Mouse (Mus musculus): ENCODE data around the gene Lep. TPM values are rescaled to one million over a fixed set of nuclear protein-coding genes. Genes with fewer than 3 reads are reported as not detected.

The Lep gene
- total RNA-seq, 1 experiment: not detected

DNA sequence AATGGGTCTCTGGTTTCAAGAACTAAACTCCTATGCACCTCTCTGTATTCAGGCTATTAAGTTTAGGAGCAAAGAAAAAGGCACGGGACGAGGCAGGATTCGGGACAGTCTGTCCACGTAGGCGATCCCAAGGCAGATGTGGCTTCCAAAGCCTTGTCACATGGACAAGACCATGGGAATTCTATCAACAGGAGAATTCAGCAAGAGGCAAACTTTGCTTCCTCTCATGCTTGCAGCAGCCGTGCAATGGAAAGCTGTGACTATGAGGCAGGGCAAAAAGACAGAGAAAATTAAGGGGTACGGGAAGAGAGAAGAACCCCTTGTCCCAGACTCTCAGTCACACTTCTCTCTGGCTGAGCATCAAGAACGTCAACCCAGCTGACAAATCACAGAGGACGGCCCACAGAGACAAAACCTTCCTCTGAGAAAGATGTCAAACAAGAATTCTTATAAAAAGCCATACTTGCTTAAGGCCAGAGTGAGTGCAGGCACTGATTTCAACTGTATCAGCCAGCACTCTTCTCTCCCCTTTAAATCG is 21.9 kb downstream of the Lep start:
- Histone ChIP-seq H3K4me3 (ENCODE audit: insufficient read depth in 1 of 2, low read depth in 1 of 2, low read length in 2 of 2, poor library complexity in 1 of 2, severe bottlenecking in 1 of 2) (no peak overlapping the region), H3K9me3 (ENCODE audit: control insufficient read depth, insufficient read depth, low read depth, low read length) (no peaks in the 10 kb centered on the region), H3K36me3 (ENCODE audit: control insufficient read depth, insufficient read depth, low read length, poor library complexity, severe bottlenecking) (no peaks in the 10 kb centered on the region), H3K4me1 (ENCODE audit: control insufficient read depth in 2 of 2, insufficient read depth in 2 of 2, low read length in 2 of 2, poor library complexity in 1 of 2) (no peaks in the 10 kb centered on the region), H3K27ac (ENCODE audit: insufficient read depth, low read depth, low read length, poor library complexity, severe bottlenecking) (no peak overlapping the region), H3K9ac (ENCODE audit: insufficient read depth, low read depth, low read length, poor library complexity, severe bottlenecking) (no peak overlapping the region)
- no peak for DNase-seq (ENCODE audit: low read depth, low spot score)
- in situ Hi-C loops (cut with MboI; ENCODE audit: low sequenced_read_pairs in 2 of 2, unreplicated experiment in 2 of 2): no loop called here
- TF ChIP-seq ZC3H11A (IDR thresholded peaks at IDR 0.05; ENCODE audit: borderline replicate concordance, low read depth, low read length): no peak
- no peak for TF ChIP-seq ZNF384 (IDR thresholded peaks at IDR 0.05; ENCODE audit: low read depth, low read length)
- TF ChIP-seq HCFC1 (IDR thresholded peaks at IDR 0.05; ENCODE audit: borderline replicate concordance, insufficient read depth, low read length): no peak
- TF ChIP-seq CHD2 (IDR thresholded peaks at IDR 0.05; ENCODE audit: low read depth, low read length): no peak
- TF ChIP-seq MAFK (IDR thresholded peaks at IDR 0.05; ENCODE audit: insufficient read depth, low read depth, low read length): no peak

DNA sequence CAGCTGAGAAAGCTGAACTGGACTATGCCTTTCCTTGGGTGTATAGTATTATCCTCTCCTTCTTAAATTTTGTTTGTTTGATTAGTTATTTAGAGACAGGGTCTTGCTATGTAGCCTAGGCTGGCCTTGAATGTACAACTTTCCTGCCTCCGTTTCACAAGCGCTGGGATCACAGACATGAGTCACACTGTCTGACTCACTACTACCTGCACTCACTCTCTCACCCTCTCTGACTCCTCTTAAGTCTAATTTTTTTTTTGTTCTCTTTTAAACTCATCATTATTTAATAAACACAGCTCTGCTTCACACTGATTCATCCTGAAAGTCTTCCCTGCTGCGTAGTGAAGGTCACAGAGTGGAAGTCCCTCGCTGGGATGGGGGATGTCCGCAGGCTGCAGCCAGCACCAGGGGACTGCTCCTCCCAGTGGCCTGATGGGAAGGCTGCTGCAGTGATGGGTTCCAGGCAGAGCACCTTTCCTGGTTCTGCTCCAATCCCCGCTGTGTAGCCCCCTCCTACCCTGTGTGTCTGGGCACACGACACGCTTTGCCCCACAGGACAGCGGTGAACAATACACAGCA is 22.8 kb downstream of the Lep start:
- no peak overlapping the region for H3K9ac ChIP-seq (ENCODE audit: insufficient read depth, low read depth, low read length, poor library complexity, severe bottlenecking)
- H3K9me3 ChIP-seq (ENCODE audit: control insufficient read depth, insufficient read depth, low read depth, low read length): no peaks in the 10 kb centered on the region
- H3K4me3 ChIP-seq (ENCODE audit: insufficient read depth in 1 of 2, low read depth in 1 of 2, low read length in 2 of 2, poor library complexity in 1 of 2, severe bottlenecking in 1 of 2): peak overlapping the region in 1 of 2 experiments; percentile 35; a peak in 2 of 4 replicates
- in situ Hi-C loops (cut with MboI; ENCODE audit: low sequenced_read_pairs in 2 of 2, unreplicated experiment in 2 of 2): no loop called here
- H3K36me3 ChIP-seq (ENCODE audit: control insufficient read depth, insufficient read depth, low read length, poor library complexity, severe bottlenecking): no peaks in the 10 kb centered on the region
- DNase-seq (ENCODE audit: low read depth, low spot score): no peak
- no peak overlapping the region for H3K27ac ChIP-seq (ENCODE audit: insufficient read depth, low read depth, low read length, poor library complexity, severe bottlenecking)
- no peaks in the 10 kb centered on the region for H3K4me1 ChIP-seq (ENCODE audit: control insufficient read depth in 2 of 2, insufficient read depth in 2 of 2, low read length in 2 of 2, poor library complexity in 1 of 2)
- TF ChIP-seq MAFK (IDR thresholded peaks at IDR 0.05; ENCODE audit: insufficient read depth, low read depth, low read length) (no peak), HCFC1 (IDR thresholded peaks at IDR 0.05; ENCODE audit: borderline replicate concordance, insufficient read depth, low read length) (no peak), ZC3H11A (IDR thresholded peaks at IDR 0.05; ENCODE audit: borderline replicate concordance, low read depth, low read length) (no peak), CHD2 (IDR thresholded peaks at IDR 0.05; ENCODE audit: low read depth, low read length) (no peak), ZNF384 (IDR thresholded peaks at IDR 0.05; ENCODE audit: low read depth, low read length) (no peak)

DNA sequence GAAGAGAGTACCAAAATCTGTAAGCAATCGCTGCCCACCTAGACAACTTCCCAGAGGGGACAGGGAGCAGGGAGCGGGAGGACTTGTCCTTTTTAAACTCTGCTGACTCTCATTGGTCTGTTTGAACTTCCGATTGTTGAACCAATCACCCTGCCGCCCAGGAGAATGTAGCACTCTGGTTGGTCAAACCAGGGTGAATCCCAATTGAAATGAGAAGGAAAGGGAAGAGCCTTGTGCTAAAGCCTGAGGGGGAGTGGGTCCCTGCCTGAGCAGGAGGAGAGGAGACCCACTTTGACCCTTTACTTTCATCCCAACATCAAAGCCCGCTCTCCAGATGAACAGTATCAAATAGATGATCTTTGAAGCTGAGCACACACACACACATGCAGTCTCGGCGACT is 24.4 kb downstream of the Lep start:
- Histone ChIP-seq H3K4me1 (ENCODE audit: control insufficient read depth in 2 of 2, insufficient read depth in 2 of 2, low read length in 2 of 2, poor library complexity in 1 of 2) (no peaks in the 10 kb centered on the region), H3K4me3 (ENCODE audit: insufficient read depth in 1 of 2, low read depth in 1 of 2, low read length in 2 of 2, poor library complexity in 1 of 2, severe bottlenecking in 1 of 2) (no peak overlapping the region), H3K27ac (ENCODE audit: insufficient read depth, low read depth, low read length, poor library complexity, severe bottlenecking) (no peak overlapping the region), H3K9me3 (ENCODE audit: control insufficient read depth, insufficient read depth, low read depth, low read length) (no peaks in the 10 kb centered on the region), H3K9ac (ENCODE audit: insufficient read depth, low read depth, low read length, poor library complexity, severe bottlenecking) (no peak overlapping the region), H3K36me3 (ENCODE audit: control insufficient read depth, insufficient read depth, low read length, poor library complexity, severe bottlenecking) (no peaks in the 10 kb centered on the region)
- in situ Hi-C loops (cut with MboI; ENCODE audit: low sequenced_read_pairs in 2 of 2, unreplicated experiment in 2 of 2): no loop called here
- TF ChIP-seq MAFK (IDR thresholded peaks at IDR 0.05; ENCODE audit: insufficient read depth, low read depth, low read length) (no peak), CHD2 (IDR thresholded peaks at IDR 0.05; ENCODE audit: low read depth, low read length) (no peak), ZC3H11A (IDR thresholded peaks at IDR 0.05; ENCODE audit: borderline replicate concordance, low read depth, low read length) (no peak), ZNF384 (IDR thresholded peaks at IDR 0.05; ENCODE audit: low read depth, low read length) (no peak), HCFC1 (IDR thresholded peaks at IDR 0.05; ENCODE audit: borderline replicate concordance, insufficient read depth, low read length) (no peak)
- no peak for DNase-seq (ENCODE audit: low read depth, low spot score)

DNA sequence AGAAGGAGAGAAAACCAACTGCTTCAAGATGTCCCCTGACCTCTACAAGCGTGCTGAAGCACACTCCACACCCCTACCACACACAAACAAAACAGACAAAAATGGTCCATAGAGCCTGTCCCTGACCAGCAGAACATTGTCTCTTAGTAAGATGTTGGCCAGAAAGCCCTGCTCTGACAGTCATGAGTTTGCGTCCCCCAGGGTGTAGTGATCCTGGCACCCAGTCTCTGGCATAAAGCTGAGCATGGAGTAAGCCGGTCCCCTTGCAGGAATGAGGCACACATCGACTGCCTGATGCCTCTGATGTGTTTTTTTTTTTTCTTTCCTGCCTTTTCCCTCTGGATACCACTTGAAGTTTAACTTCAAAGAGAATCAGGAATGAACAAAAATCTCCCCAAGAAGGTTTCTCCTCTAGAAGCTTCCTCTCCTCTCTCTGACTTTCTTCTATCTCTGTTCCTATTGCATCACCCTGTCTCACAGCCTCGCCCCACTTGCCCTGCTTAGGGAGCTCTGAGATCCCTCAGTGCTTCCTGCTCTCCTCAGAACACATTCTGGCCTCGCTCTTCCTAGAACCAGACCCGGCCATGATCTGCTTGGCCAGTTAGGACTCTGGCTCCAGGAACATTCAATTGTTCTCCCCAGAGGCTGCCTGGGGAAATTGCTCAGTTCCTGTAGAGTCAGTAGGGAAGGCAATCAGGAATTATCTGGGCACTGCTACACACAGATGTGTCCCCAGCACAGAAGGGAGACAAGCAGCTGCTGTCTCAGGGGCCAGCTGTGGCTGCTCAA is 28.1 kb downstream of the Lep start:
- Histone ChIP-seq H3K4me1 (ENCODE audit: control insufficient read depth in 2 of 2, insufficient read depth in 2 of 2, low read length in 2 of 2, poor library complexity in 1 of 2) (no peaks in the 10 kb centered on the region), H3K9me3 (ENCODE audit: control insufficient read depth, insufficient read depth, low read depth, low read length) (no peaks in the 10 kb centered on the region), H3K9ac (ENCODE audit: insufficient read depth, low read depth, low read length, poor library complexity, severe bottlenecking) (no peak overlapping the region), H3K4me3 (ENCODE audit: insufficient read depth in 1 of 2, low read depth in 1 of 2, low read length in 2 of 2, poor library complexity in 1 of 2, severe bottlenecking in 1 of 2) (no peak overlapping the region), H3K27ac (ENCODE audit: insufficient read depth, low read depth, low read length, poor library complexity, severe bottlenecking) (no peak overlapping the region), H3K36me3 (ENCODE audit: control insufficient read depth, insufficient read depth, low read length, poor library complexity, severe bottlenecking) (no peaks in the 10 kb centered on the region)
- in situ Hi-C loops (cut with MboI; ENCODE audit: low sequenced_read_pairs in 2 of 2, unreplicated experiment in 2 of 2): no loop called here
- DNase-seq (ENCODE audit: low read depth, low spot score): no peak
- TF ChIP-seq CHD2 (IDR thresholded peaks at IDR 0.05; ENCODE audit: low read depth, low read length): no peak
- TF ChIP-seq HCFC1 (IDR thresholded peaks at IDR 0.05; ENCODE audit: borderline replicate concordance, insufficient read depth, low read length): no peak
- no peak for TF ChIP-seq MAFK (IDR thresholded peaks at IDR 0.05; ENCODE audit: insufficient read depth, low read depth, low read length)
- TF ChIP-seq ZC3H11A (IDR thresholded peaks at IDR 0.05; ENCODE audit: borderline replicate concordance, low read depth, low read length): no peak
- no peak for TF ChIP-seq ZNF384 (IDR thresholded peaks at IDR 0.05; ENCODE audit: low read depth, low read length)

Measured in ES-E14 (cell line).